Mouse (Mus musculus): ENCODE measurements around the gene Tnni3.

The Tnni3 gene

GRCm38 (mm10) chr7:4521231-4522003 lies 2.6 kb downstream of the Tnni3 start:
- DNase-seq (ENCODE audit: inconsistent age in 2 of 2, low spot score in 1 of 2) = no peak

- DNase-seq (ENCODE audit: inconsistent age in 2 of 2, low spot score in 1 of 2) = no peak
Measured at GRCm38 (mm10) chr7:4518487-4518886, 5.5 kb downstream of the Tnni3 start.

DNA sequence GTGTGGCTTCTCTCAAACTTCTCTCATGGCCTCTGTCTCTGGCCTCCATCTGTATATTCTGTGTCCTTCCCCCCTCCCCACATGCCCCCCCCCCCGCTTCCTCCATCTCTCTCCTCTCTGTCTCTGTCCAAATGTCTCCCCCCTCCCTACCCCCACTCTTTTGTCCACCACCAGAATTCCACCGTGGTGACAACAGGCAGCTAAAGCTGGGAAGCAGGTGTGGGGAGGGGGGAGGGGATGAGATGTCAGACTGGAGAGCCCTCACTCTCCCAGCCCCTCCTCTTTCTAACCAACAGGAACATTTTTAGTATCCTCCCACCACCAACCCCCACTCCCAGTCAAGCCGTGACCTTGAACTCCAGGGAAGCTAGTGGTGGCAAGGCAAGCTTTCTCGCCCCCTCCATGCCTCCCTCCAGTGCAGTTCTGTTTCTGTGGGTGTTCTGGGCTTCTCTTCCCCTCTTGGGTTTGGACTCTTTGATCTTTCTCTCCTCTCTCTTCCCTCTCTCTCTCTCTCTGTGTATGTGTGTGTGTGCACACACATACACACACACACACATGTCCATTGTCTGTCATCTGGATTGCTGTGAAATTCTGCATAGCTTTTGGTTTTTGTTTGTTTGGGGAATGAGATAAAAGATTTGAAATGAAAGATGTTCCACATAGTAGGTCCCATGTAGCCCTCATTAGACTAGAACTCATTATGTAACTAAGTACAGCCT lies 7.5 kb downstream of the Tnni3 start, which contains the start of gene Tnnt1:
Gene Tnnt1, minus strand, starts transcription at position 51 of the 719 bp plus-strand sequence.
- DNase-seq (ENCODE audit: inconsistent age in 2 of 2, low spot score in 1 of 2) = no peak

- no peak for DNase-seq (ENCODE audit: inconsistent age in 2 of 2, low spot score in 1 of 2)
Measured at GRCm38 (mm10) chr7:4515853-4516252, 8.2 kb downstream of the Tnni3 start.

DNA sequence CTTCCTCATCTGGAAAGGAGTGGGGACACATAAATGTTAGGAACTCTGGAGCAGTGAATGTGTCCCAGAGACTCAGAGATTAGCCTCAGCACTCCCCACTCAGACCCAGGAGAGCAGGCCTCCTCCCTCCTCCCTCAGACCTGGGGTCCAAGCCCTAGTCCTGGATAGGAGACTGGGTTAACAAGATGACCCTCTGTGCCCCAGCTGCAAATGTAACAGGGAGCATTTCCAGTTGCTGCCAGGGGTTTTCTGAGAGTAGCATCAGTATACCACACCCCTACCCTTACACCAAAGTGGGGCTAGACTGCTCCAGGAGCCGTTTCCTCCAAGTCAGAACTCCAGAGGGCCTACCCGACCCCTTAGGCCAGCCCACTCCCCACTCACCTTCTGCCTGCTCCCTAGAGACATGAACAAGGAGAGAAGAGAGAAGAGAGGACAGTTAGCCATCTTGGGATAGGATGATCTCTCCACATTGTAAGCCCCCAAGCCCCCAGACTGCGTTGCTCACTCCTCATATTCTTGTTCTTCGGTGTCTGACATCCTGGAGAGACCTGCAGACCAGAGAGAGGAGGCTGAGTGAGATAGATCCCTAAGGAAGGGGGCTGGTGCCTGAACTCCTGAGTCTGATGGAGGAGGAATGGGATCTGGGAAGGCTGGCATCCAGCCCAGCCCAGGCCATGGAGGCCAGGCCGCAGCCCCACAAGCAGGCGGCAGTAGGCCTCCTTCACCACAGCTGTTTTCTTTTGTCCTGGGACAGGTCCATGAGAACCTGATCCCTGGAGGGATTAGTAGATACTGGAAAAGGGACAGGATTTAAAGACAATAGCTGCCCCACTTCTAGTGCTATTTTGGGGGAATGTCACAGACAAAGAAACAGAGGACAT lies 10.0 kb downstream of the Tnni3 start:
- DNase-seq (ENCODE audit: inconsistent age in 2 of 2, low spot score in 1 of 2) = no peak

GRCm38 (mm10) chr7:4513236-4513635 lies 10.8 kb downstream of the Tnni3 start:
- DNase-seq (ENCODE audit: inconsistent age in 2 of 2, low spot score in 1 of 2) = peak in 1 of 2 experiments; percentile 71

DNA sequence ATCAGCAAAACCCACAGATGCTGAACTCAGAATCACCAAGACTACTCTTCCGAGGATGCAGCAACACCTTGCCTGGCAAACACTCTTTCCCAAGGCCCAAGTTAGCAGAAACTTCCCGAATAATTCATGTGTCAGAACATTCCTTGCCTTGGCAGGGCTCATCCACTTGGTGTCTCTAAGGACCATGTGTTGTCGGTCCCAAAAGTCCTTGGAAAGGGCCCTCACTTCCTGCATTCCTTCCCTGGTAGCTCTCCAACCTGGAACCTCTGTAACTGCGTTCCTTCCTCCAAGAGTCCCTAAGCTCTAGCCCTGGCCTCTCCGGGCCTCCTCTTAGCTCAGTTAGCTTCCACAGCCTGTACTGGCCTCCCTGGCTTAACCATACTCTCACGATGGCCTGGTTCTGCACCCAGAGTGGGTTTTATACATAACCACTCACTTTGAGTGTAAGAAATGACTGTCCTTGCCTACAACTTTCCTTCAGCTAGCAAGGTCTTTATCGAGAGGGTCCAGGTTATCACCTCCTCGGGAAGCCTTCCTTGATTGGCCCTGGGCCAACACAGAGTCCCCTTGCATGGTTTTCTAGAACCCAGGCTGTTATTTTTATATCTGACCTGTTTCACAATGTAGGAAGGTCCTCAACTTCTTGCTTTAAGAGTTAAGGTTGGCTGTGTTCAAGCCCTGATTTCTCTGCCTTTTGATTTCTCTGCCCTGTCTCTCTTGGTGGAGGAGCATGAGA lies 12.4 kb downstream of the Tnni3 start:
- no peak for DNase-seq (ENCODE audit: inconsistent age in 2 of 2, low spot score in 1 of 2)

DNA sequence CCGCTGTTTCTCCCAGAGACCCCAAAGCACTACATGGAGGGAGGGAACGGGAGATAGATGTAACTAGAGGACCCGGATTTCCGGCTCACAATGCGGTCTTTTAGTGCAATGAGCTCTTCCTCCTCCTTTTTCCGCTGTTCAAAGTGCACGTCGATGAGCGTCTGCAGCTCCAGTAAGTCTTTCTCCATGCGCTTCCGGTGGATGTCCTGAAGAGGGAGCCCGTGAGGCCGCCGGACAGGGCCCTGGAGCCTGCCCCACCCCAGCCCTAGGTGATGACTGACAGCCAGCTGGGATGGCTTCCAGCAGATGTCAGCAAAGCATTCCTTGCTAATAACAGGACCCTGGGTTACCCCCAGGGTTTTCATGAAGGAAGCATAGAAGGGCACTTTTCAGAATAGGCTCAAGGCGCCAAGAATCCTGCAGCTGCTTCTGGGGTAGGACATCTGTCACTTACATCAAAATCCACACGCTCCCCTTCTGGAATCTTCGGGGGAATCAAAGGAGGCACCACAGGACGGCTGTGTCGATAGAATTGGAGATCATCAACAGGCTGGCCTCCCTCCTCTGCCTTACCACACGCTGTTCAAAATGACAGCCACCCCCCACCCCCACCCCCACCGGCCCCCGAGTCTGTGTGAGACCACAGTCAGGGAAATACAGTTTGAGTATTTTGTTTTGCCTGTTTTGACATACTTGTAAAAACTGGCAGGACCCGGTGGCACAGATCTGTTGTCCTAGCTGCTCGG lies 14.0 kb downstream of the Tnni3 start:
- peak; percentile 68 to 87 for DNase-seq (ENCODE audit: inconsistent age in 2 of 2, low spot score in 1 of 2)

- no peak for DNase-seq (ENCODE audit: inconsistent age in 2 of 2, low spot score in 1 of 2)
Measured at GRCm38 (mm10) chr7:4508739-4509116, 15.3 kb downstream of the Tnni3 start.

DNA sequence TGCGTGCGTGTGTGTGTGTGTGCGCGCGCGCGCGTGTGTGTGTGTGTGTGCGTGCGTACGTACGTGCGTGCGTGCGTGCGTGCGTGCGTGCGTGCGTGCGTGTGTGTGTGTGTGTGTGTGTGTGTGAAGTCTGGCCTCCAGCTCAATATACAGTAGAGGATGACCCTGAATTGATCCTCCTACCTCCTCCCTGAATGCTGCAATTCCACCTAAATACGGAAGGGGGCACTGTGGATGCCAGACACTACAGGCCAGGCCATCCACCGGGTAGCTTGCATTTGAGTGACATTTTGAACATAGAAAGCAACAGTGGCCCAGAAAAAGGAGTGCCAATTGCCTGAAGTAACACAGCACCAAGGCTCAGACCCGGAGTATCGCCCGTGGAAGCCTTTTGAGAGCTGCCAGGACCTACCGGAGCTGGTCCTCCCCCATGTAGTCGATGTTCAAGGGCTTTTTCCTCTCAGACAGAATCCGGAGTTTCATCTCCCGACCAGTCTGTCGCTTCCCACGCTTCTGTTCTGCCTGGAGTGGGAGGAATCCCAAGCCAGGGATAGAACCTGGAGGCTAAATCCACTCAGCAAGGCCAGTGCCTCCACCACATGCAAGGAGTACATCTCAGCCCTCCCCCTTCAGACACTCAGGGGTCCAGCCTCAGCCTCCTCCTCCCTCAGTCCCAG lies 15.8 kb downstream of the Tnni3 start:
- DNase-seq (ENCODE audit: inconsistent age in 2 of 2, low spot score in 1 of 2) = no peak

- no peak for DNase-seq (ENCODE audit: inconsistent age in 2 of 2, low spot score in 1 of 2)
Measured at GRCm38 (mm10) chr7:4507220-4507619, 16.8 kb downstream of the Tnni3 start.

GRCm38 (mm10) chr7:4504646-4505435 lies 19.2 kb downstream of the Tnni3 start:
- peak in 1 of 2 experiments; percentile 51 for DNase-seq (ENCODE audit: inconsistent age in 2 of 2, low spot score in 1 of 2)

GRCm38 (mm10) chr7:4503858-4504257 lies 20.2 kb downstream of the Tnni3 start:
- no peak for DNase-seq (ENCODE audit: inconsistent age in 2 of 2, low spot score in 1 of 2)

- DNase-seq (ENCODE audit: inconsistent age in 2 of 2, low spot score in 1 of 2) = no peak
Measured at GRCm38 (mm10) chr7:4503100-4503499, 20.9 kb downstream of the Tnni3 start.

- peak; percentile 67 to 92 for DNase-seq (ENCODE audit: inconsistent age in 2 of 2, low spot score in 1 of 2)
Measured at GRCm38 (mm10) chr7:4502421-4503090, 21.5 kb downstream of the Tnni3 start.

GRCm38 (mm10) chr7:4501558-4502397 lies 22.3 kb downstream of the Tnni3 start, which contains the start of gene Ppp1r12c:
Gene Ppp1r12c, minus strand, starts transcription at chr7:4501680.
- peak; percentile 96 to 98 for DNase-seq (ENCODE audit: inconsistent age in 2 of 2, low spot score in 1 of 2)

- peak; percentile 75 to 87 for DNase-seq (ENCODE audit: inconsistent age in 2 of 2, low spot score in 1 of 2)
Measured at GRCm38 (mm10) chr7:4500892-4501471, 23.0 kb downstream of the Tnni3 start.
